Mouse (Mus musculus) thymus, postnatal 0 days (tissue): ENCODE measurements at regions not wholly inside any gene's neighbourhood (a gene's known extent, or its start where the extent isn't known, plus 50 kb on each side); places are given as distances from the start of the nearest gene placed in this dataset.
"Not testable (repeated sequence)": the region's sequence is repeated elsewhere in the genome, so short reads cannot be mapped to it uniquely, and the experiment has no call there.

Experiments used
- DNase-seq: peaks from one replicate; pipeline ENCODE4 v3.0.0-alpha.2; 2015; ENCODE audit warnings: low spot score

DNA sequence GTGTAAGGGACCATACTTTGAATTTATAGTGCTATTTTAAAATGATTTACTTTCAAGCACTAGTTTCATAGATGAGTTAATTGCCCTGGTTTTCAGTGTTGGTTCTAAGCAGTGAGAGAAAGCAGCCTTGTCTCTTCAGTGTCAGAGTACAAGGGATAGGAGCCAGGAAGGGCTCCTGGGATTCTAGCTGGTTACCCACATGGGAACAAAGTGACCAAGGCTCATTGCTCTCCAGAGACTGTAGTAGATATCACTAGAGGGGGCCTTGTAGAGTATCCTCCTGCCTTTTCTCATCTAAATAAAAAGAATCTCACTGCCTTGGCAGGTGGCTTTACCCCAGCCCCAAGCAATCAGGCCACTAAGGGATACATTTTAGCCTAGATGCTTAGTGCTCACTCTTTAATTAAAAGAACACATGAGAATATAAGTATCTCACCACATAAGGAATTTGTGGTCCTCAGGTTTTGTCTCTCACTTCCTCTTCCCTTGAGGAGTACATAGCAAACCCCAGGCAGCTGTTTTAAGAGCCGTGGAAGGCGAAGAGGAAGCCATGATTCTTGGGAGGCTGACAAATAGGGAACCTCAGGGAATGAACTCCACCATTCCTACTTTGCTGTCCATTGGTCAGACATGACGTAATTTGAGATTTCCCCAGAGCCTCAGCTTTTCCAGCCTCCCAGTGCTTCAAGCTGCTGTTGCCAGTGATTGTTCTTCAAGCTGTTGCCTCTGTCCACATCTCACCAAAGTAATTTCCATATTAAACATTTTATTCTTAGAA lies 449.2 kb upstream of the Ube2e3 start:
- no peak for DNase-seq

GRCm38 (mm10) chr2:78416574-78417109 lies 451.3 kb upstream of the Ube2e3 start:
- DNase-seq = no peak

- DNase-seq = no peak
Observed at GRCm38 (mm10) chr2:78412985-78413384, 454.9 kb upstream of the Ube2e3 start.

DNA sequence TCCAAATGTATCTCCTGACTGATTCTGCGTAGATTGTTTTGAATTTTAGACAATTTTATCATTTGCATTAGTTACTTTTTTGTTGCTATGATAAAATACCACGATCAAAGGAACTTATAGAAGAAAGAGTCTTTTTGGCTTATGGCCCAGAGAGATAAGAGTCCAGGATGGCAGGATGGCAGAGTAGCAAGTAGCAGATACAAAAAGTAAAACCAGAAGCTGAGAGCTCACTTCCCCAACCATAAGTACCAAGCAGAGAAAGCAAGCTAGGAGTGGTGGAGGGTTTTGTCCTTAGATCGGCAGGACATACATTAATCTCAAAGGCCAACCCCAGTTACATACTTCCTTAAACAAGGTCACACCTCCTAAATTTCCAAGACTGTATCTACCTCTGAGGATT lies 457.7 kb upstream of the Cwc22 start:
- no peak for DNase-seq

GRCm38 (mm10) chr2:78399236-78399635 lies 453.1 kb upstream of the Cwc22 start:
- no peak for DNase-seq

- no peak for DNase-seq
Observed at GRCm38 (mm10) chr2:78396924-78397323, 450.7 kb upstream of the Cwc22 start.

GRCm38 (mm10) chr2:78393090-78393489 lies 446.9 kb upstream of the Cwc22 start:
- no peak for DNase-seq

- DNase-seq = no peak
Observed at GRCm38 (mm10) chr2:78392425-78392824, 446.2 kb upstream of the Cwc22 start.

- no peak for DNase-seq
Observed at GRCm38 (mm10) chr2:78388001-78388400, 441.8 kb upstream of the Cwc22 start.

GRCm38 (mm10) chr2:78381234-78381633 lies 435.1 kb upstream of the Cwc22 start:
- DNase-seq = no peak

DNA sequence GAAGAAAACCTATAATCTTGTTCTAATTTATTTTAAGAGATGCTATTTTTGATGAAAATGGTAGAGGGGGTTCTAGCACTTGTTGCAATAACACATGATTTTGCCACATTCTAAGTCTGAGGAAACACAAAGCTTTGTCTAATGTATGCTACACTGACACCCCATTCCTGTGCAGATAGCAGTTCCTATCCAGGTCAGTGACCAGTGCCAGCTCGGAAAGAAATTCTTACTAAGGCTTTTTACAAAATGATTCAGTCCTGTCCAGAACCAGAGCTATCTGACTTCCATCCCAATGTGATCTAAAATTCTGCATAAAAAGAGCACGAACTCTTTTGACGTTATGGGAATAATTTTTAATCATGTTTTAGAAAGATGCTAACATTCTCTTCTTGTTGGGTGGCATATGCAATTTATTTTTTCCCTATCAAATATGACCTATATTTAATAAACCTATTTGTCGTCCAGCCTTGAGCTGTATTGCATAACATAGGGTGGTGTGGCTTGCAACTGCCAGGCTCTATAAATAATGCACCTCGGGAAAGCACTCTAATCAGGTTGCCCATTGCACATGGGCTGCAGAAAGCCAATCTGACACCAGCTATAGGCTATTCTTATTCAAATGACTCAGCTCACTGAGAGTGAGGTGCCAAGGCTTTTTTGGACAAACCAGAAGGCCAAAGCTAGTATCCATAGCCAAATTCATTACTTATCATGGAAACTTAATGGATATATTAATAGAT lies 385.7 kb upstream of the Cwc22 start:
- DNase-seq = no peak

- no peak for DNase-seq
Observed at GRCm38 (mm10) chr2:78326091-78326490, 379.9 kb upstream of the Cwc22 start.

GRCm38 (mm10) chr2:78322216-78322965 lies 376.2 kb upstream of the Cwc22 start:
- no peak for DNase-seq

- DNase-seq = no peak
Observed at GRCm38 (mm10) chr2:78311766-78312491, 365.8 kb upstream of the Cwc22 start.

DNA sequence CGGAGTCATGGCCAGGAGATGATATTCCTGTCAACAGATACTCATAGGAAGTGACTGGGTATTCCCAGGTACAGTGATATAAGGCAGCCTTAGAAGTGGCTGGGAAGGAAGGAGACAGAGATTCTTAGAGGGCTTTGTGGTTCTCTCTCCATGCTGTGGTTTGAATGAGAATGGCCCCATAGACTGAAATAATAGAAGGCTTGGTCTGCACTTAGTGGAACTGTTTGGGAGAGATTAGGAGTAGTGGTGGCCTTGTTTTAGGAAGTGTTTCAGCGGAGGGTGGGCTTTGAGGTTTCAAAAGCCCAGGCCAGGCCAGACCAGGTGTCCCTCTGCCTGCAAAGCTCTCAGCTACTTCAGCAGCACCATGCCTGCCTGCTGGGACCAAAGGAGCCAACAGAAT lies 363.2 kb upstream of the Cwc22 start:
- DNase-seq = no peak

GRCm38 (mm10) chr2:78306897-78307296 lies 360.7 kb upstream of the Cwc22 start:
- DNase-seq = no peak

DNA sequence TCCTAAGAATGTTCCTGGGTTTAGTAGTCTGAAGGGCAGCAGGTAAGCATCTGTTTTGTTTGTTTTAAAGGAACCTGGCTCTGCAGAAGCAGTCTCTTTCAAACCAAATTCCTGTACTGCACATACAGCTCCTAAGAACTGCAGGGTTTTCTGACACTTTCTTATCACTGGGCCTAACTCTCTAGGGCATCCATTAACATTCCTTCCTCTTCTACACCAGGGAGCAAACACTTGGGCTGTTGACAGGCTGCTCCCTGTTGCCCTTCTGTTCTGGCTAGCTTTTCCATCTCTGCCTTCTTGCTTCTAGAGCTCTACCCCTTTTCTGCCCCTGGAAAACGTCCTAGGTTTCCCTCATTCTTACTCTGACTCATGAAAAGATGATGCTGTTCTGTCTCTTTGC lies 345.5 kb upstream of the Cwc22 start:
- no peak for DNase-seq

GRCm38 (mm10) chr2:78284806-78285205 lies 338.6 kb upstream of the Cwc22 start:
- DNase-seq = no peak

DNA sequence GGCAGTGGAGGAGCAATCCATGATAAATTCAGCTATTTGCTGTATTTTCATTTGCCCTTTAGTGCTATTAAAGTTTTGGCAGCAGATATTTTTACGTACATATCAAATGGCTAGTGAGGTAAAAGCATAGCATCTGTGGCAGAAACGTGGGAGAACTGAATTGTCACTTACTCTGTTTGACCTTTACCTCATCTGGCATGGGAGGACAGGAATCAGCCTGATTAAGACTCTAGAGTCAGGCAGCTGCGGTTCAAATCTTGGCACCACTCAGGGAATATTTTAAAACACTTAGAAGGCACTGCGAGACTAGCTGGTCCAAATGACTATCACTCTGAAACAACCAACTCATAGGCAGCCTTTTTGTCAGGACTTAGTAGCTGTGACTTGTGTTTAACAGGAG lies 337.4 kb upstream of the Cwc22 start:
- DNase-seq = no peak

GRCm38 (mm10) chr2:78281846-78282245 lies 335.7 kb upstream of the Cwc22 start:
- not testable (repeated sequence) for DNase-seq

GRCm38 (mm10) chr2:78280219-78280915 lies 334.2 kb upstream of the Cwc22 start:
- no peak for DNase-seq
